Mouse (Mus musculus) cortical plate, adult 2 months (tissue): ENCODE measurements around the gene Fgfr1op2.

Experiments
- CTCF ChIP-seq: fragments of 200-500 bp; IDR thresholded peaks from 2 replicates; pipeline ENCODE4 v1.5.1; 2011; ENCODE audit warnings: mild to moderate bottlenecking, control low read depth, low read length; ENCODE audit not compliant: insufficient read depth; ENCODE audit errors: extremely low read depth
- POLR2A ChIP-seq: fragments of 200-500 bp; IDR thresholded peaks from 2 replicates; pipeline ENCODE4 v1.6.1; 2011; ENCODE audit warnings: mild to moderate bottlenecking, low read length, control low read depth; ENCODE audit not compliant: insufficient read depth; ENCODE audit errors: extremely low read depth

DNA sequence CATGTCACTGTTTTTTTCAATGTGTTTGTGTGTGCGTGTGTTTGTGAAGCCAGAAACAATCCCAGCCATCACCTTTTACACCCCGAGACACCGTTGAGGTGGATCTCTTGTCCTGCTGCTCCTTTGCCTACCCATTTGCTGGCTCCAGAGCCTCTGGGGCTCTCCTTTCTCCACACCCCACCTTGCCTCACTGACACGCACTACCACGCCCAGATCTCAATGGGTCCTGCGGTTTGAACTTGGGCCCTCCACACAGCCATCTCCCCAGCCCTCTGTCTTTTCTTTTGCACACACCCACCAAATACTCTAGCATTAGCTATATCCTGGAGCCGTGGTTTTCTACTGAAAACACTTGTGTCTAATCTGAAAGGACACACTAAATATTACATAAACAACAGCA is 34.9 kb downstream of the Fgfr1op2 start:
- TF ChIP-seq CTCF (no peak), POLR2A (no peak)
